Mouse (Mus musculus): ENCODE data around the gene Sell.

DNA sequence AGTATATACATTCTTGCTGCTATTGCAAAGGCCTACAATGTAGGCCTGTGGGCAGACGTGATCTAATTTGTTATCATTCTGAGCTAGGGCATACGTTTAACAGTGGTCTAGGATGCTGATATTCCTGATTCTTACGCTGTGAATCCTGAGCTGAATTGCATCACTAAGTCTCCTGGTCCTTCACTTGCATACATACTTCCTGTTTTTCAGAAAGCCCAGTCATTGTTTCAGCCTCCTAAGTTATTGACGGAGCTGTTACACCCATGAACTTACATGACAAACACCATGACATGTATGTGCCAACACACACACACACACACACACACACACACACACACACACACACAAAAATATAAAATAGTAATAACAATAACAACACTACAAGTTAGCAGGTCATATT is 1.7 kb upstream of the Sell start:
- TF ChIP-seq POLR2A (IDR thresholded peaks at IDR 0.05; ENCODE audit: low read depth, low read length) (no peak), CTCF (IDR thresholded peaks at IDR 0.05; ENCODE audit: borderline replicate concordance, insufficient read depth, low read length) (no peak)

Data from embryonic fibroblast, embryonic 13.5 days (primary cell).